ENCODE assay signal across 20 mouse cellular contexts in genomic region chr17:63410101-63410500, GRCm38 (mm10).
"Had no signal": no experiment of that assay in that cellular context is flagged by ENCODE, and none has a peak within 500 bp of the region (broad histone marks: within the 10 kb centered on the region; RNA-seq: fewer than 3 reads in every experiment).

No protein-coding gene starts in this region.

- H3K9ac ChIP-seq: hindbrain, embryonic 15.5 days; limb, embryonic 13.5 days; liver, embryonic 14.5 days; liver, postnatal 0 days; lung, embryonic 14.5 days; midbrain, embryonic 12.5 days; neural tube, embryonic 13.5 days; stomach, embryonic 15.5 days had no signal

- H3K9me3 ChIP-seq: hindbrain, embryonic 15.5 days; limb, embryonic 10.5 days; midbrain, embryonic 12.5 days; stomach, embryonic 15.5 days had no signal

- DNase-seq: layer of hippocampus, adult 9-11 months; liver; liver, postnatal 0 days; retina, postnatal 1 day; right cerebral cortex, postnatal 4 days; spleen, adult 18-20 months; thymus, postnatal 25 days had no signal

- H3K4me3 ChIP-seq: hindbrain, embryonic 15.5 days; layer of hippocampus, adult 2 months; limb, embryonic 10.5 days; limb, embryonic 13.5 days; midbrain, embryonic 12.5 days; myocyte; neural tube, embryonic 13.5 days; stomach, embryonic 15.5 days had no signal

- ATAC-seq: liver, postnatal 0 days; lung, postnatal 0 days; midbrain, embryonic 16.5 days had no signal

- H3K4me2 ChIP-seq: hindbrain, embryonic 15.5 days; limb, embryonic 13.5 days; lung, embryonic 14.5 days; midbrain, embryonic 12.5 days; neural tube, embryonic 13.5 days; stomach, embryonic 15.5 days had no signal

- H3K4me1 ChIP-seq: hindbrain, embryonic 15.5 days; midbrain, embryonic 12.5 days; stomach, embryonic 15.5 days had no signal

- H3K27me3 ChIP-seq: hindbrain, embryonic 15.5 days; limb, embryonic 13.5 days; midbrain, embryonic 12.5 days; neural tube, embryonic 13.5 days; stomach, embryonic 15.5 days had no signal

- H3K27ac ChIP-seq: hindbrain, embryonic 15.5 days; layer of hippocampus, adult 2 months; limb, embryonic 10.5 days; limb, embryonic 13.5 days; liver, embryonic 14.5 days; macrophage; midbrain, embryonic 12.5 days; neural tube, embryonic 13.5 days had no signal
